Mouse (Mus musculus): Measurements from ENCODE around the gene Arap1.
A peak's percentile ranks its signal among the peaks of the same experiment; 100 is the strongest.

Gene Arap1

GRCm38 (mm10) chr7:101327263-101327662, 20.6 kb upstream of the Arap1 start:
- DNase-seq (ENCODE audit: low spot score): no peak

- no peak for DNase-seq (ENCODE audit: low spot score)
Observed at GRCm38 (mm10) chr7:101327786-101328185, 20.1 kb upstream of the Arap1 start.

GRCm38 (mm10) chr7:101328621-101329158, 19.2 kb upstream of the Arap1 start:
- DNase-seq (ENCODE audit: low spot score): no peak

- DNase-seq (ENCODE audit: low spot score): no peak
Observed at GRCm38 (mm10) chr7:101329606-101330005, 18.3 kb upstream of the Arap1 start.

GRCm38 (mm10) chr7:101330074-101330840, 17.6 kb upstream of the Arap1 start:
- no peak for DNase-seq (ENCODE audit: low spot score)

GRCm38 (mm10) chr7:101330841-101331173, 17.1 kb upstream of the Arap1 start:
- DNase-seq (ENCODE audit: low spot score): no peak

GRCm38 (mm10) chr7:101332045-101332831, 15.6 kb upstream of the Arap1 start:
- DNase-seq (ENCODE audit: low spot score): no peak

GRCm38 (mm10) chr7:101335228-101335627, 12.6 kb upstream of the Arap1 start:
- DNase-seq (ENCODE audit: low spot score): no peak

GRCm38 (mm10) chr7:101336686-101337085, 11.2 kb upstream of the Arap1 start:
- DNase-seq (ENCODE audit: low spot score): no peak

- no peak for DNase-seq (ENCODE audit: low spot score)
Observed at GRCm38 (mm10) chr7:101337401-101337800, 10.5 kb upstream of the Arap1 start.

- no peak for DNase-seq (ENCODE audit: low spot score)
Observed at GRCm38 (mm10) chr7:101341405-101341804, 6.5 kb upstream of the Arap1 start.

GRCm38 (mm10) chr7:101343135-101343534, 4.7 kb upstream of the Arap1 start:
- no peak for DNase-seq (ENCODE audit: low spot score)

- no peak for DNase-seq (ENCODE audit: low spot score)
Observed at GRCm38 (mm10) chr7:101344892-101345291, 3.0 kb upstream of the Arap1 start.

GRCm38 (mm10) chr7:101346991-101347390, 876 bp upstream of the Arap1 start:
- no peak for DNase-seq (ENCODE audit: low spot score)

GRCm38 (mm10) chr7:101348312-101348711, 445 bp downstream of the Arap1 start:
- peak; percentile 40 for DNase-seq (ENCODE audit: low spot score)

GRCm38 (mm10) chr7:101349861-101350260, 2.0 kb downstream of the Arap1 start:
- peak; percentile 33 for DNase-seq (ENCODE audit: low spot score)

GRCm38 (mm10) chr7:101352404-101352803, 4.5 kb downstream of the Arap1 start:
- DNase-seq (ENCODE audit: low spot score): no peak

- DNase-seq (ENCODE audit: low spot score): no peak
Observed at GRCm38 (mm10) chr7:101354423-101354822, 6.6 kb downstream of the Arap1 start.

GRCm38 (mm10) chr7:101355551-101356100, 7.8 kb downstream of the Arap1 start:
- no peak for DNase-seq (ENCODE audit: low spot score)

- DNase-seq (ENCODE audit: low spot score): no peak
Observed at GRCm38 (mm10) chr7:101356868-101357267, 9.0 kb downstream of the Arap1 start.

GRCm38 (mm10) chr7:101360406-101360805, 12.5 kb downstream of the Arap1 start:
- DNase-seq (ENCODE audit: low spot score): no peak

GRCm38 (mm10) chr7:101361021-101361420, 13.2 kb downstream of the Arap1 start:
- no peak for DNase-seq (ENCODE audit: low spot score)

- DNase-seq (ENCODE audit: low spot score): no peak
Observed at GRCm38 (mm10) chr7:101361767-101362166, 13.9 kb downstream of the Arap1 start.

Measured in embryo, embryonic 10 days (tissue).